Mouse (Mus musculus): ENCODE data around the gene Itpkb.

Itpkb gene

DNA sequence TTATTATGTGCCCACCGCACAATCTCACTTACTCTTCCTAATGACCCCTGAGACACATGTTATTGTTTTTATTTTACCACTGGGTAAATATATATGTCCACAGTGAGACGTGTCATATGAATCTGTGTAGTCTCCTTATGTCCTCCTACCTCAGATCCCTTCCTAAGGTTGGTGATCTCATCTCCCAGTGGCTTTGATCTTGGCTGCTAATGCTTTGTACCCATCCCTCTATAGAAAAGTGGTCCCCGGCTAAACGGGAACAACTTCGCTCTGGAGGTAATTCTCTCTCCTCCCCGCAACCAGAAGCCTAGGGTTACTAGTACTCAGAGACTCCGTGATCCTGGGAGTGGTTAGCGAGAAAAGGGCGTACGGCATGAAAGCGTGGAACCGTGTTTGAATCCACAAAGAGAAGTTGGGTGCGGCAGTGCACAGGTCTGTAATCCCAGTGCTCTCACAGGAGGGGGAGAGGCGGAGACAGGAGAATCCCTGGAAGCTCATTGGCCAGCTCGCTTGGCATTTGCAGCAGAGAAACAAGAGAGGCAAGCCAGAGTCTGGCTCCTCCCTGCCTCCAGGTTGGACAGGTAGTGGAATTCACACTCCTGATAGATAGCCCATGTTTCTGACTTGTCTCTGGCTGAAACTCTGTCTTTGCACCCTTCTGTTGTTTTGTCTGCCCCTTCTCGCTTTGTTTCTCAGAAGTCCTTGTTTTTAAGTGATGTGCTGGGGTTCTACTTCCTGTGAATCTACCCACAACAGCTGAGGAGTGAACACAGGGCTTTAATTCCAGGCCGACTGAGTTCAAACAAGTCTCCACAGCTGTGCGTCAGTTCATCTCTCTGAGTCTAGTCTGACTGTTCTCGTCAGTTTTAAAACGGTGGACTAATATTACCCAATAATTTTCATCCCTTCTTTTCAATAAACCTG, 16.5 kb upstream of the Itpkb start:
- peak in 1 of 2 experiments; percentile 31 for DNase-seq (ENCODE audit: low spot score in 2 of 2)

DNA sequence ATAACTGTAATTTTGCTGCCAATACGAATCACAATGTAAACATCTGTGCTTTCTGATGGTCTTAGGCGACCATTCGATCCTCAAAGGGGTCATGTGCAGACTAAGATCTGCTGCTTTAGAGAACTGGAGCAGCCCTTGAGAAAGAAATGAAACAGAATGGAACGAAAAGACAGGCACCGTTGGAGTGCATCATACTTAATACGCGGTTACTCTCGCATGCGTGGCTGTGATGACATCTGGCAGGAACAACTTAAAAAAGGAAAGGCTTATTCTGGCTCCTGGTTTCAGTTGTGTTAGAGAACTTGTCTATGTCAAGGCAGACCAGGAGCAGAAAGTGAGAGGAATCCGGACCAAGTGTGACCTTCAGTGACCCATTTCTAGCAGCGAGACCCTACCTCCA, 15.6 kb upstream of the Itpkb start:
- no peak for DNase-seq (ENCODE audit: low spot score in 2 of 2)

- DNase-seq (ENCODE audit: low spot score in 2 of 2): no peak
These were observed 15.2 kb upstream of the Itpkb start for GRCm38 (mm10) chr1:180315127-180315526.

DNA sequence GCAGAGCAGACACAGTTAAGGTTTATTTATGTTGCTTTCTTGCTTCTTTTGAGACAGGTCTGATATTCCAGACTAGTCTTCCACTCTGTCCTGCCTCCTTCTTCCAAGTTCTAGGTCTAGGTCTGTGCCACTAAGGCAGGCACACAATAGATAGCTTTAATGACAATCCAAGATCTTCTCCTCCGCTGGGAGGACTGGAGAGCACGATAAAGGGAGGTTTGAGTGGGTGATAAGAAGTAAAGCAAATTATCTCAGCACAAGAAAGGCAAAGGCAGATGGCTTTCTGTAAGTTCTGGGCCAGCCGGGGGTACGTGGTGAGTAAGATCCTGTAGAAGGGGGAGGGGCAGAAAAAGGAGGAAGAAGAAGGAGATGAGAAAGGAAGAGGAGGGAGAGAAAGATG, 12.8 kb upstream of the Itpkb start:
- no peak for DNase-seq (ENCODE audit: low spot score in 2 of 2)

DNA sequence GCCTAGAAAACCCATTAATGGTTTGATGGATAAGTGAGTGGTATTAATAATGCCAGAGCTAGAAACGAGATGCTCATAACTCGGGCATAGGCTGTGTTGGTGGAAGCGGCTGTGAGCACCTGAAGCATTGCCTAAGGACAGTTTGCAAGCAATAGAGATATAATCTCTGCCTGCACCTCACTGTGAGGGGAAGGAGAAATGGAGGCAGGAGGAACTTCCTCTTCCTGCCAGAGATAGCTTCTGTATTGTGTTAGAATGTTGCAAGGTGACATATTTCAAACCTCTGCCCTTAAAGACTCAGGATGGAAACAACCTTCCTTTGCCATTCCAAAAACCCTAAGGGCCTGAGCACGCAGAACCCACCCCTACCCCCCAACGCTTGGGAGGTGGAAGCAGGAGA, 11.9 kb upstream of the Itpkb start:
- no peak for DNase-seq (ENCODE audit: low spot score in 2 of 2)

GRCm38 (mm10) chr1:180319895-180320294, 10.4 kb upstream of the Itpkb start:
- no peak for DNase-seq (ENCODE audit: low spot score in 2 of 2)

GRCm38 (mm10) chr1:180322896-180323295, 7.4 kb upstream of the Itpkb start:
- DNase-seq (ENCODE audit: low spot score in 2 of 2): no peak

GRCm38 (mm10) chr1:180323491-180323890, 6.8 kb upstream of the Itpkb start:
- no peak for DNase-seq (ENCODE audit: low spot score in 2 of 2)

GRCm38 (mm10) chr1:180324271-180324670, 6.0 kb upstream of the Itpkb start:
- DNase-seq (ENCODE audit: low spot score in 2 of 2): no peak

GRCm38 (mm10) chr1:180328794-180329665, 1.3 kb upstream of the Itpkb start:
- no peak for DNase-seq (ENCODE audit: low spot score in 2 of 2)

DNA sequence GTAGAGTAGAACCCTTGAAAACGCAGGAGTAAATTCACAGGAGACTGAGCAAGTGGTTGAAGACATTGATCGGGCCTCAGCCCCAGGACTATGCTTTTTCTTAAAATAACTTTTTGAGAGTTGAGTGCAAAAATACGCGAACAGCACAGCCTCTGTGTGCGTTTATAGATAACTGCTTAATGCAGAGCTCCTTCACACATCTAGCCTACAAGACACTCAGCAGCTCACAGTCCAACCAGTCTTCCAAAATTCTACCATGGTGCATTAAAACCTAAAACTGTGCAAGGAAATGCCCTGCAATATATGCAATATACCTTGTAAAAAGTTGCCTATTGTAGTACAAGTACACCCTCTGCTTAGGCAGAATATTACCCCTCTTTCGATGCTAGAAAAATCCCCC, 579 bp upstream of the Itpkb start:
- no peak for DNase-seq (ENCODE audit: low spot score in 2 of 2)

DNA sequence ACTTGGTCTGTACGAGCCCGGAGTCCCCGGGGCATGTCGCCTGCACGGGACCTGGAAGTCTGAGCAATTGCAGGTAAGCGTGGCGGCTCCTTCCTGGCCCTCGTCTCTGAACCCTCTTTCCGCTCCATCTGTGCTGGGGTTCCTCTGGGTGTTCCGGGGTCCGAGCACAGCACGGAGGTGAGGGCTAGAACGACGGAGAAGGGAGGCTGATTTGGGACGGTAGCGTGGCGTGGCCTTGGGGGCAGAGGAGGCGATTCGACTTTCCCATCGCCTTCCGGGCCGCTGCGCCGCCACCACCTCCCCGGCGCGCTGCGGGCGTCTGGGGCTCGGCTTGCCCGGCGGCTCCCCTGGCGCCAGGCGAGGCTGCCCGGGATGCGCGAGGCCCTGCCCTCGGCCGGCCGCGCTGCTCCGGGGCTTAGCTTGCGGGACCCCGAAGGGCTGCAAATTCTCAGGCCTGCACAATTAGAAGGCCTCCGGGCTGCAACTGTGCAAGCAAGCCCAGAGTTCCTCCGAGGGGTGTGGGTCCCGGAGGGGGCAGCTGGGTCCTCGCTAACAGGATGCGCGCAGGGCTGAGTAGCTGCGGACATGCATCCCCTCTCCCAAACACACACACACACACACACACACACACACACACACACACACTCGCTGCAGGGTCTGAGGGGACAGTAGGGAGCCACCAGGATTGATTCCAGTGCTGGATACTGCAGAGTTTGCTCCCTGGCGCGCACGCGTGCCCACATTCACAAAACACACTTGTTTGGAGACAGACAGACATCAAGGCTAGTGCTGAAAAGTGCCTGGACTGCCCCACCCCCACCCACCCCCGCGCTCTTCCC, 641 bp downstream of the Itpkb start:
- DNase-seq (ENCODE audit: low spot score in 2 of 2): peak in 1 of 2 experiments; percentile 29

- no peak for DNase-seq (ENCODE audit: low spot score in 2 of 2)
These were observed 1.3 kb downstream of the Itpkb start for GRCm38 (mm10) chr1:180331546-180332075.

- DNase-seq (ENCODE audit: low spot score in 2 of 2): peak in 1 of 2 experiments; percentile 38
These were observed 2.0 kb downstream of the Itpkb start for GRCm38 (mm10) chr1:180332076-180332927.

DNA sequence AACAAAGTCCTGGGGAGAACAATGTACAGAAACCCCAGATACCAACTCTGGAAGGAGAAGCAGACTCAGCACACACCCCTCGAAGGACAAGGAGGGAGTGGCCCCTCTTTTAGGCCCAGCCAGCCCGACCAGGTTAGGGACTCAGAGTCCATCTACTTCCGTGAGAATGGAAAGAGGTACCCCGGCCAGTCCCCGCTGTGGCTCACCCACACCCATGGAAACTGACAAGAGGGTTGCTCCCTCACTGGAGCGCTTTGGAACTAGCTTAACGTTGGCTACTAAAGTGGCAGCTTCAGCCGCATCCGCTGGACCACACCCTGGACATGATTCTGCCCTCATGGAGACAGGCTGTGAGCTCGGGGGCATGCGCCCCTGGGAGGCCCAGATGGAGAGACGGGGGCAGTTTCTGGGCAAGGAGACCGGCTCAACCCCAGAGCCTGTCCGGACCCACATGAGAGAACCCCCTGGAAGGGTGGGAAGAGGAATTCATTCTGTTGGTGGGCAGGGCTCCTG, 2.7 kb downstream of the Itpkb start:
- no peak for DNase-seq (ENCODE audit: low spot score in 2 of 2)

GRCm38 (mm10) chr1:180333588-180333987, 3.3 kb downstream of the Itpkb start:
- DNase-seq (ENCODE audit: low spot score in 2 of 2): no peak

DNA sequence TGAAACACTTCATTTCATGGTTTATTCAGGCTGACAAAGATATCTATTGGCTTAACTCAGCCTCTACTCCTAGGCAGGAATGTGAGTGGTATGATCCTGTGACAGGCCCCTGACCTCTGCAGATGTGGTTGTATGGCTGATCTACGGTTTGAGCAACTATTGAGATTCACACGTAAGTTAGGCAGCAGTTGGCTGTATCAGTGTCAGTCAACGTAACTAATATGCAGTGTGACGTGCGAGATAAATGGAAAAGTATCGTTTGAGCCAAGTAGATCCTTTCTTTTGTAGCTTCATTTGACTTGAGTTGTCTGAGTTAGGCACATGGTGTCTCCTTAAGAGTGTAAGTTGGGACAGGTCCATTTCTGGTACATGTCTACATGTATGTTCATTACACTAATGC, 4.3 kb downstream of the Itpkb start:
- no peak for DNase-seq (ENCODE audit: low spot score in 2 of 2)

DNA sequence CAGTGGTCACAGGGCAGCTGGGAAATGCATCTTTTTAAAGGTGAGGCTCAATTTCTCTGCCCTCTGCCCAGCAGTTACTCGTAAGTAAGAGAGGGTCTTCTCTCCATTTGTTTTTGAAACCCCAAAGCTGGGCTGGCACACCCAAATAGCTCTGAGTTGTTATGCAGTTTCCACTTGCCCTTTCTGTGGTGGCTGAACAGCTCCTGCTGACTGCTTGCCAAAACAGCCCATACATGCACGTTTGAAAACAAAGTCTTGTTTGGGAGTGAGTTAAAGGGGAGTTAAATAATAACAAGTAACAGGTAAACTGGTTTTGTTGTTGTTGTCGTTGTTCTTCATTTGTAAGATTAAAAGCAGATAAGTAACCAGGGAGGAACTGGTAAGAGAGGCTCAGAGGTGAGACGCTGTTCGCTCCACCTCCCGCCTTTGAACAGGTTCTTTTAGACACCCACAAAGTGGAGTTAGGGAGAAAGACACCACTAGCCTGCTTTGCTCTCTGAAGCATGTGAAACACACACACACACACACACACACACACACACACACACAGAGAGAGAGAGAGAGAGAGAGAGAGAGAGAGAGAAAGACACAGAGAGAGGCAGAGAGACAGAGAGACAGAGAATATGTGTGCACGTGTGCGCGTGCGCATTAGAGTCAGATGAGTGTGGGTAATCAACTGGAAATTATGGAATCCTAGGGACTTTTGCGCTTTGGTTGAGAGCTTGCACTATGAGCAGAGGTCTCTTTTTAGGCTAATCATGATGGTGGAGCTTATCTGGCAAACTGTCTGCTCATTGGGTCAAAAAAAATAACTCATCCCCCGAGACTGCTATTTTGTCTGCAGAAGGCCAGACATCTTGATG, 5.5 kb downstream of the Itpkb start:
- DNase-seq (ENCODE audit: low spot score in 2 of 2): no peak

DNA sequence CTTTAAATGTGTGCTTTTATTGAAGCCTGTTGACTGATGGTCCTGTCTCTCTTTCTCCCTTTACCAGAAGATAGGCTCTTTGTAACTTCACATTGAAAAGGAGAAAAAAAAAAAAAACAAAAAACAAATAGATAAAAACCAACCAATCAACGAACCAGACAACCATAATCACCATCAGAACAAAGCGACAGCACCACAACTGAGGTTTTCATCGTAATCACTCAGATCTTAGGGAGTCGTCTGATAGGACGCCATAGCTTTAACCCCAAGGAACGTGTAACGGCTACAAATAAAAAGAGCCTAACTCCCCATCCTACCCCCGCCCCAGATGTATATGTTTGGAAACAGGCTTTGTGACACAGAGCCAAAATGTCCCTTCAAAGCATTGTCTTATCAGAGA, 8.1 kb downstream of the Itpkb start:
- no peak for DNase-seq (ENCODE audit: low spot score in 2 of 2)

Data from frontal cortex, postnatal 10 days (tissue).